Mouse (Mus musculus): Measurements from ENCODE around the gene Slc7a5. TPM values are rescaled to one million over a fixed set of nuclear protein-coding genes. Genes with fewer than 3 reads are reported as not detected.

Gene Slc7a5
- polyA plus RNA-seq, 1 experiment: 63.7 TPM

DNA sequence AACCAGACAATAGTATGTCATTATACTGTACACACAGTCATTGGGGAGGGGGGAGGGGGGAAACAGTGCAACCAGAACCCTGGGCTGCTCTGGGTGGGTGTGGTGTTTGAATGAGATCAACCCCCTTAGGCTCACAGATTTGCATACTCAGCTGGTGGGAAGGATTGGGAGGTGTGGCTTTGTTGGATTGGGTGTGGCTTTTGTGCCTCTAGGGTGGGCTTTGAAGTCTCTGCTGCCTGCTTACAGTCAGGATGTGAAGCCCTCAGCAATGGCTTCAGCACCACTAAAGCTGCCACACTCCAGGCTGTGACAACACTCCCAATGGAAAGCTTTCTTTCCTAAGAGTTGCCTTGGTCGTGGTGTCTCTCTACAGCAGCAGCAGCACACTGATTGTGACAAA is 19.9 kb downstream of the Slc7a5 start:
- no peak for DNase-seq (ENCODE audit: extremely low spot score in 1 of 2, low spot score in 1 of 2)

DNA sequence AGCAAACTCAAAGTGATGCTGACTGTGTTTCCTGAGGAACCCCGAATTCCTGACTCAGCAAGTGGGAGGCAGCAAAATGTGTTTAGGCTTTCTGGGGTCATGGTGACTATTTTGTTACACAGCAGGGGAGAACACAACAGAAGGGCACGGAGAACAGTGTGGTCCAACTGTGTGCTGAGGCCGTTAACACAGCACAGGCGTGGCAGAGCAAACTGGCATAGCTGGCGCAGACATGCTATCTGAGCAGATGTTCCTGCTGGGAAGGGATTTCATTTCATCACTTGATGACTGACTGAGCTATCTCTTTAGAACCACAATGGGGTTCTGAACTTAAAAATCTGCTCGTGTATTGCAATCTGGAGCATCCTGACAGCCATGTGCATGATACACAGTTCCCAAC is 22.1 kb downstream of the Slc7a5 start:
- no peak for DNase-seq (ENCODE audit: extremely low spot score in 1 of 2, low spot score in 1 of 2)

DNA sequence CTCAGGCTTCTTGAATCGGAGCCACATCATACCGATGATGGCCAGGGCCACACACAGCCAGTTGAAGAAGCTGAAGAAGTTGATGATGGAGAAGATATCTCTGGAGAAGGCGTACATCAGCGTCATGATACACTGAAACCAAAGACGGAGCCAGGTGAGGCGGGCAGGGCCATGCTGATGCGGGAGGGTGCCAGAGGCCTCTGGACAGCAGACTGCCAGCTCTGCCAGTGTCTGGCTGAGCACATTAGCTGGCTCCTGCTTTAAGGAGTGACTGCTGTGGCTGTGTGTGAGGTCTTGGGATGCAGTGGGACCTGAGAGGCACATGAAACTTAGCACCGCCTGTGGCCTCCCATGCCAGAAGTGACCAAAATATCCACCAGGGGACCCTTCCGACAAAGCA is 22.5 kb downstream of the Slc7a5 start:
- DNase-seq (ENCODE audit: extremely low spot score in 1 of 2, low spot score in 1 of 2): no peak

DNA sequence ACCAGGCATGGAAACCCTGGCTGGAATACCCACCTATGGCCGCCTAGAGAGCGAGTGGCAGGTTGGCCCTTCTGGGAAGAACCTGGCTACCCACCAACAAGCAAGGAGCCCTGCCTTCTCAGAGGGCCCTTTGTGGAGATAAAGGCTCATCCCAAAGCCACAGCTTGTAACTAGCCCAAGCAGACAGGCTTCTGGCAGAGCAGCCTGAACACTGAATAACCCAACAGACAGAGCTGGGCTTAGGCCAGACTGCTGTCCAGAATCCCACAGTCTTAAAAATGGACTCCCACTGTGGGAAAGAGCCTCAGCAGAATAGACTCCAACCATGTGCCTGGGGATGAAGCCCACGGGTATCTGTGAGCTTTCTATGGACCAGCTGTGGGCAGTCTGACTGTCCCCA is 23.3 kb downstream of the Slc7a5 start:
- DNase-seq (ENCODE audit: extremely low spot score in 1 of 2, low spot score in 1 of 2): no peak

DNA sequence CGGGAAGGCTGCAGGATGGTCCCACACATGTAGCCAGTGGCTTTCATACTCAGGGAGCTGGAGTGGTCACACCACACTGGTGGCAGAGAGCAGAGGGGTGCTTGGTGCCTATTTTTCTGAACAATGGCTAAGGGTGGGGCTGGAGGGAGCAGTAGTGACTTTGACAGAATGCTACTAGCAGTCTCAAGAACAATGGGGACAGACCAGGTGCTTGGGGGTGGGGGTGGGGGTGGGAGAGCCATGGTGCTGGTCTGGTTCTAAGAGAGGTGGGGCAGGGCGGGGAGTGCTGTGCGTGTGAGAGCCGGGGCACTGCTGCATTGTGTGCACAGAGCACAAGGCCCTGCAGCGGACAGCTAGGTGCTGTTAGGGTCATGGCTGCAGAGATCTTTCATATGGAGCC is 25.6 kb downstream of the Slc7a5 start:
- DNase-seq (ENCODE audit: extremely low spot score in 1 of 2, low spot score in 1 of 2): no peak

DNA sequence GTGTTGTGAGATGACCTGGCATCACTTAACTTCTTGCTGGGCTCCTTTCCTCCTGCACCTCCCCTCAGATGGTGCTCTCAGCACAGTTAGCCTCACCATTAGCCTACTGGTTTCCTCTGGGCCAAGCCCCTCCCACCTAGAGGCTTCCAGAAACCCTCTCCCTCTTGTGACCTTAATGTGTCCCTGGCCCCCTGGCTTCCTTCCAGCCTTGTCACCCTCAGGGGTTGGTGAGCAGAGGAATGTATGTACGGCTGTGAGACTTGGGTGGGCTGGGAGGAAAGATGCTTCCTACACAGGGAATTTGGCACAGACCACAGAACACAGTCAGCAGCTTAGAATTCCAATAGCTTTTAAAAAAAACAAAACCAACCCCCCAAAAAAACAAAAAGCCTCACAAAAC is 26.7 kb downstream of the Slc7a5 start:
- DNase-seq (ENCODE audit: extremely low spot score in 1 of 2, low spot score in 1 of 2): no peak

DNA sequence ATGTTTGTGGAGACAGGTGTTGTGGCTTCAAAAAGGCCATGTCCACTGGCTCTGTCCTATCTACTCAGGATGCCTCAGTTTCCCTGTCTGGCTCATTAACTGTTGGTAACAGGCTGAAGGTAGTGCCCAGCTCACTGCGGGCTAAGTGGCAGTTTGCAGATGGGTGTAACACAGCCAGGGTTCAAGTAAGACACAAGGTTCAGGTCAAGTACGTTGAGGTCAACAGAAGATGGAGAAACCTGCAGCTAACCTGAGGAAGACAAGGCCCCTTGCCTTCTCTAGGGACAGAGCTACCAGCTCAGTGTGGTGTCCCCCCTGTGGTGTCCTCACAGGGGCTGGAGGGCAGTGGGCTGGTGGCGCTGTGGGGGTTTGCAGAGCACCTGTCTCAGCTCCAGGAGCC is 27.8 kb downstream of the Slc7a5 start:
- no peak for DNase-seq (ENCODE audit: extremely low spot score in 1 of 2, low spot score in 1 of 2)

DNA sequence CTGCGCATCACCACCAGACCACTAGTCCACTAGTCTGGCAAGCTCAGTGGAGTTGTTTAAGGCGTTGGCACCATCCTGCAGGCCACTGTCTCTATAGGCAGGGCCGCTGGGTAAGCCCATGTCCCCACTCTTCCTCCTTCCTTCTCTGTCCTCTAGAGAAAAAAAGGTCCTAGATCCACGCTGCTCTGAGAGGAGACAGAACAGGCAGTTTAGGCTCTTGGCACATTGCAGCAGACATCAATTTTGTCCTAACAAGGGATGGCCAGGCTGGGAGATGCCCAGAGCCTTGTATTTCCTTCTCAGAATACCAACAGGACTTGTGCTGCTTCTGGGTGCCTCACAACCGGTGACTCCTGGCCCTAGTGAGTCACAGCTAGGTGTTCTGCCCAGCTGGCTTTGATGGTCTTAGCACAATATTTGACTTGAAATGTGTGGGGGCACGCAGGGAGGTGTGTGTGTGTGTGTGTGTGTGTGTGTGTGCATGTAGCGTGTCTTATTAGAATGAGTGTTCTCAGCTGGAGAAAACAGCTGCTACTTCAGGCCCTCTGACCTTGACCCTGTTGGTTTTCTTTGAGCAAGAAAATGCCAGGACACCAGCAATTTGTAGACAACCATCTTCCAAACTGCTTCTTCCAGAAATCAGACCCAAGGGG is 29.5 kb downstream of the Slc7a5 start:
- no peak for DNase-seq (ENCODE audit: extremely low spot score in 1 of 2, low spot score in 1 of 2)

DNA sequence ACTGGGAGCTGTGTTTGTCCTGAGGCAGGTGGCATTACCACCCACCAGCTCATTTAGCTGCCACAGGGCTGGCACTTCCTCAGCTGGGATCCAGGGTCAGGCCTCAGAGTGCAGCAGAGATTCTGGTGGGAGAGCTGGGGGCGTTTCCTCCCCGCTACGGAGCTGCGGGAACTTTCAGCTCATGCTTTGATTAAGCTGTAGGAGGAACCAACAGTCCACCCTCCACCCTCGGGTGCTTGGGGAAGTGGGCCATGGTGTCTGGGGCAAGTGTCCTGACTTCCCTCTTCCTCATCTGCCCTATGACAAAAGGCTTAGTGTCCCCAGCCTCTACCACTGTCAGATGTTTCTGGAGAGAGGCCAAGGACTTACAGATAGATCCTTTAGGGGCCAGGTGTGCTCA is 30.3 kb downstream of the Slc7a5 start:
- no peak for DNase-seq (ENCODE audit: extremely low spot score in 1 of 2, low spot score in 1 of 2)

DNA sequence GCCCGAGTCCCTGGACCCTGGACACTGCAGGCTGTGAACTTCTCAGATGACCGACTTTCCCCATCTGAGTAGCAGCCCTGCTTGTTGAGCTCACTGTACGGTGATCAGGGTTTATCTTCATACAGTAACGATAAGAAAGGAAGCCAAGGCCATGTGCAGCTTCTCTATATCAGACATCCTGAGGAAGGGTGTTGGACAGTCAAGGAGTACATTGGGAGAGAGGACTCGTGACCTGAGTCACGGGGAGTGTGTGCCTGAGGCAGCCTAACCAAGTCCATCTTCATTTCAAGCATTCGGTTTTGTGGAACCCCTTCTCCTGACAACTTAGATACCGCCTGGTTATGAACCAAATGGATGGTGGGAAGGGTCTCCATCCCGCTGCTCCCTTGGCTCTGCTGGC is 32.0 kb downstream of the Slc7a5 start:
- no peak for DNase-seq (ENCODE audit: extremely low spot score in 1 of 2, low spot score in 1 of 2)

DNA sequence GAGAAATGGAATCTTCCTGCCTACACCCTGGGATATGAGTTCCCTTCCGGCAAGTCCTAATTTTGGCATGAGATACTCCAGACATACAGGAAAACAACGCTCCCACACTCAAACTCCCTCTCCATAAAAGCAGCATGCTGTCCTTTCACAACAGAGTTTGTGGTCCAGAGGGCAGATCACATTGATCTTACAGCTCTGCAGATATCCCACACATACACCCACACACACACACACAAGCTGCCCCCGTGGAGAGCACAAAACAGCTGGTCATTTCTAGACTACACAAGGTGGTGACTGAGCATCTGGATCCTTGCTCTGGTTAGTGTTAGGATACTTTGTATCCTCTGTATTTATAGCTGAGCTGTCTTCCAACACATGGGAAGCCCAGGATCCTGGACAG is 32.4 kb downstream of the Slc7a5 start:
- peak in 1 of 2 experiments; percentile 45 for DNase-seq (ENCODE audit: extremely low spot score in 1 of 2, low spot score in 1 of 2)

DNA sequence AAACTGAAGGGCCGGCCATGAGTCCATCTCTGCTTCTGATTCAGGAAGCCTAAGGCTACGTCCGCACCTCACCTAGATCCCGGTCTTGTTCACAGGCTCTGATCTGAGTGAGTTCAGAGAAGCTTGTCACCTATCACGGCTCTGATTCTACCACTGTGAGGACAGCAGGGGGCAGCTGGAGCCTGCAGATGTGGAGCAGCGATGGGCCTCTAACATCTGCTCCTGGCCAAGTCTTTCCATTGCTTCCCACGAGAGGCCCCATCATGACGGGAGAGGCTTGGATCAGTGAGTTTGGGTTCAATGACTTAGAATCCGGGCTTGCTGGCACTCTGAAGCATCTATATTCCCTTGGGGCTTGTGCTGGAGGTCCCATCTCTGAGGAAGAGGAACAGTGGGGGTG is 33.5 kb downstream of the Slc7a5 start:
- DNase-seq (ENCODE audit: extremely low spot score in 1 of 2, low spot score in 1 of 2): peak in 1 of 2 experiments; percentile 55

DNA sequence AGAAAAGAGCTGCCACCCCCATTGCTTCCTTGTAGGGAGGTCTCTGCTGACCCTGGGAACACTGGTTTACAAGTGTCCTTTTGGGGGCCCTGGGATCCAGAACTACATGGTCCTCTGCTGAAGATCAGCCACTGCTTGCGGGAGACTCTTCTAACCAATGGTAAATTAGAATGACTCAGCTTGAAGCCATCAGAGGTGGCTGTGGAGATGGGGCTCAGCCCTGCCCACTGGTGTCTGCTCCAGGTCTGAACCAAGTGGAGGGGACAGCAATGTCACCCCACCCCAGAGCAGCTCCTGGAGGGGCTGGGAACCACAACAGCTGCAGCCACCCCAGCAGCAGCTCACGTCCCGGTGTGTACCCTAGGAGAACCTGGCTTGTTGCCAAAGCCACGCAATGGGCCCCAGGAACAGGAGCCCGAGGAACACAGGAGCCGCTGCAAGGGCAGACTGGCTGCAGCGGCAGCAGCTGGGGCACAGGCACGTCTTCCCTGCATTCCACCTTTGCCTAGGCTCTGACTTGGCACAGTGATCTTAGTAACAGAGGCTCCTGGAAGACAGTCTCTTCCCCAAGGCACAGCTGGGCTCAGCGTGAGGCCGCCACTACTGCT is 35.6 kb downstream of the Slc7a5 start:
- DNase-seq (ENCODE audit: extremely low spot score in 1 of 2, low spot score in 1 of 2): no peak

DNA sequence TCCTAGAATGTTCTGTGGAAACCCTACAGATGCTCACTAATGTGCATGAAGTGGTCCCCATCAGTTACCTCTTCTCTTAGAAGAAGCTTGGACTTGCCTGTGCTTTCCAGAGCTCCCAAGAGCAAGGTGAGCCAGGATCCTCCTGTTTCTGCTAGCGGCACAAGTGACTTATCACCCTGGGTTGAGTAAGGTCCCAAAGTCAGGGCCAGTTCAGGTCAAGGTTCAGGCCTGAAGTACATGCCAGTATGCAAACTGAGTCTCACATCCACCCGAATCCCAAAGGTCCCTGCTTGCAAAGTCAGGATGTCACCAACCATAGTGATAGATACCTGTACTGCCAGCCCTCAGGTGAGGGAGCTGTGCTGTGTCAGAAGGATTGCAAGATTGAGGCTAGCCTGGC is 37.3 kb downstream of the Slc7a5 start:
- no peak for DNase-seq (ENCODE audit: extremely low spot score in 1 of 2, low spot score in 1 of 2)

DNA sequence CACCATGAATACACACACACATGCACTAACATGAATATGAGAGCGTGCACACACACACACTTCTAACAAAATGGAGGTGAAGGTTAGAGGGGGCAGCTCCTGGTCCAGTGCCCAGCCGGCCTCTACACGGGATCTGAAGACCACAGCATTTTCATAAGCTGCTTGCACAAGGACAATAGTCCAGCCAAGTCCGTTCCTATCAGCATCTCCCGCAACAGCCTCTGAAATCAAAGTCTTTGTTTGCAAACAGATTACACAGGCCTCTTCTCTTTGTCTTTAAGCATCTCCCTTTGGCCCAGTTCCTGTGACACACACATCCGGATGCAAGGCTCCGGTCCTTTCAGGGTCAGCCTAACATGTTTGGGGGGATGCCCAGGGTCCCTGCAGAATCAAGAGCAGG is 38.6 kb downstream of the Slc7a5 start:
- no peak for DNase-seq (ENCODE audit: extremely low spot score in 1 of 2, low spot score in 1 of 2)

DNA sequence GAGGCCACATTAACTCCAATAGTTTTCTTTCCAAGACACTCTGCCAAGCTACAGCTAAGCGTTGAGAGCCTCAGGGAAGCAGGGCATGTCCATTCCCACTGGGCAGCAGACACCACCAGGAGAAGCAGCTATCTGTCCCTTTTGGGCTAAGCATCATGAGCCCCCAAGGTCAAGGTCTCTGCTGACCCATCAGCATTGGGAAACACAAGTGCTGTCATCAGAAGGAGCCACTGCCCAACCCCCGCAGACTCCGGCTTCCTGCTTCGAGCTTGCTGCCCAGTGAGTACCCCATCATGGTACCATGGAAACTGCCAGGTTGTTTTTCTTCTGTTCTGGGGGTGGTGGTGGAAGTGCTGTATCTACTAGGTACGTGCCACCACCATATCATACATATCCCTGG is 39.3 kb downstream of the Slc7a5 start:
- no peak for DNase-seq (ENCODE audit: extremely low spot score in 1 of 2, low spot score in 1 of 2)

DNA sequence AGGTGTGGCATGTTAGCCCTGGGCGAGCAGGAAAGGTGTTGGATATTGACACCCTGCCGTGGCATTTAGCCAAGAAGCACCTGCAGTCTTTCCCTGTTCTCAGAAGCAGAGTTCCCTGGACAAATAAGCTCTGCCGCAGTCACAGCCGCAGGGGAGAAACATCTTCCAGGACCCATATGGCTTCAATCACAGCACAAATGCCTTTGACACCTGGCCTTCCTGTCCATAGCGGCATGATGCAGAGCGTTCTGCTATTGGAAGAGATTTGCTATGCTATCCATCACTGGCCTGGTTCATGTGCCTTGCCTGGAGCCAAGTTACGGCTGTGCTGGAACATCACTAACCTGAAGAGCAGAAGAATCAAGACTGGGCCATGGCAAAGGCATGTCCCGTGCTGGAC is 42.1 kb downstream of the Slc7a5 start:
- no peak for DNase-seq (ENCODE audit: extremely low spot score in 1 of 2, low spot score in 1 of 2)

DNA sequence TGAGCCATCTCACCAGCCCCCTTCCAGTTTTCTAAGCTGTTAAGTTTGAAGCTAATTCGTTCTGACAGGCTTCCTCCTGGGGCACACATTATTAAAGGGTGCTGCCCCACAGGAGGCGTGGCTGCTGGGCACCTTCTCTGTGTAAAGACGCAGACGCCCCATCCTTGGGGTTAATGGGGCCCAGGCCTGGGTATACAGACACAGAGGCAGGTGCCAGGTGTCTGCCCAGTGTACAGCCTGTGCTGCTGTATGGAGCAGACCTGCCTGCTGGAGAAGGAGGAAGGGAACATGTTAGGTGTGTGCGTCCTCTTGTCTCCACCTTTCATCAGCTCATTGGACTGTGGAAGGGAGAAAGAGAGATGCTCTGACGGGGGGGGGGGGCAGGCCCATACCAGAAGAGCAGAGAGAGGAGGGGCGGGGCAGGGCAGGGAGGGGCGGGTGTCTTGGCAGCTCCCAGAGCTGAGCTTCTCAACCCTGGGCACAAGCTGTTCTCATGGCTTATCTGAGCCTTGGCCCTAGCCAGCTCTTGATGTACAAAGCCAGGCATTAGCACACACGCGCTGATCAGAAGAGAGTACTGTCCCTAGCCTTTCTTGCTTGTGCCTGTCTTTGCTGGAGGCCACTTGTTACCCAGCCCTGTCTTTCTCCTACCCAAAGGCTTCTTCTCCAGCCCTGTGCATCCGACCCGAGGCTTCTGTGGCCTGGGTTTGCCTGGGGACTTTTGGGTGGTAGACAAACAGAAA is 45.5 kb downstream of the Slc7a5 start:
- no peak for DNase-seq (ENCODE audit: extremely low spot score in 1 of 2, low spot score in 1 of 2)

DNA sequence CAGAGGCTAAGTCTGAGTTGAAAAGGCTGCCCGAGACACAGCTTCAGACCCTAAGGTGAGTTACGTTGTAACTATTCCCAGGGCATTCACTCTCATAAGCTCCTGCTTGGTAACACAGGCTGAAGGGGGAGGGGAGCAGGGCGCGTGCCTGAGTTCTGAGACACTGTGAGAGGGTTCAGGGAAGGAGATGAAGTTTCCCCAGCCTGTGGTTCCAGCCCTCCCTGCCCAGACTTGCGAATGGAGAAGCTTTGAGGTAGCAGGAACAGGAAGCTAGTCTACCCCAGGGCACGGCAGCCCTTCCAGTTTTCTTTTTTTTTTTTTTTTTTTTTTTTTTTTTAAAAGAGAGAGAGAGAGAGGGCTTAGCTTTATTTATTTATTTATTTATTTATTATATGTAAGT is 46.2 kb downstream of the Slc7a5 start:
- no peak for DNase-seq (ENCODE audit: extremely low spot score in 1 of 2, low spot score in 1 of 2)

DNA sequence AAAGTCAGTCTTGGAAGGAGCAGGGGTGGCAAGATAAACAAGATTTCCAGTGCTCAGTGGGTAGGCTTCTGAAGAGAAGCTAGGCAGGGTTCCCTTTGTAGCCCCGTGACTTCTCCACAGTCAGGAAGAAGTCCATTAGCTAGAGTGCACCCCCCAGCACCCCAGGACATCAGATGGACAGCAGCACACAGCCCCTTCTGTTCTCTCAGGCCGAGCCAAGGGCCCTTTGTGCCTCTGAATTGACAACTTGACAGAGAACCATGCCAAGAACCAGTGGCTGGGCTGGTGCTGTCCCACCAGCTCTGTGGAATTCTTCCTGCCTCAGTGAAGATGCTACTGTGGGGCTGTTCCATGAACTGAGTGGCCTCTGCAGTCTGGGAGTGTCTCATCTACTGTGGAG is 49.7 kb downstream of the Slc7a5 start:
- no peak for DNase-seq (ENCODE audit: extremely low spot score in 1 of 2, low spot score in 1 of 2)

DNA sequence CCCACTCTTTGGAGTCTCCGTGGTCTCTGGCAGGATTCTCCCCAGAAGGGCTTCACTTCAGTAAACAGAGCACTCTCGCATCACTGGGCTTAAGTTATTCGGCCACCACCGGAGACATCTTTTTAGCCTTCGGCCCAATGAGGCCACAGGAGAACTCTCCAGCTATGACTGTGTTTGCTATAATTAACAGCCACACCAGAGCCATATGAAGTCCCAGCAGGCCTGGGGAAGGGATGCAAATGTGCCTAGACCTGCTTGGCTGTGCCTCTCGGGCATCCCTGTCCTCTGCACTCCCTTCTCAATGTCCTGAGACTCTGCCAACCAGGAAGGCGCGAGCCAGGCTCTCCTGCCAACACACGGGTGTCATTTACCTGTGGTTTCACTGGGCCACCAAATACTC is 50.2 kb downstream of the Slc7a5 start:
- no peak for DNase-seq (ENCODE audit: extremely low spot score in 1 of 2, low spot score in 1 of 2)

DNA sequence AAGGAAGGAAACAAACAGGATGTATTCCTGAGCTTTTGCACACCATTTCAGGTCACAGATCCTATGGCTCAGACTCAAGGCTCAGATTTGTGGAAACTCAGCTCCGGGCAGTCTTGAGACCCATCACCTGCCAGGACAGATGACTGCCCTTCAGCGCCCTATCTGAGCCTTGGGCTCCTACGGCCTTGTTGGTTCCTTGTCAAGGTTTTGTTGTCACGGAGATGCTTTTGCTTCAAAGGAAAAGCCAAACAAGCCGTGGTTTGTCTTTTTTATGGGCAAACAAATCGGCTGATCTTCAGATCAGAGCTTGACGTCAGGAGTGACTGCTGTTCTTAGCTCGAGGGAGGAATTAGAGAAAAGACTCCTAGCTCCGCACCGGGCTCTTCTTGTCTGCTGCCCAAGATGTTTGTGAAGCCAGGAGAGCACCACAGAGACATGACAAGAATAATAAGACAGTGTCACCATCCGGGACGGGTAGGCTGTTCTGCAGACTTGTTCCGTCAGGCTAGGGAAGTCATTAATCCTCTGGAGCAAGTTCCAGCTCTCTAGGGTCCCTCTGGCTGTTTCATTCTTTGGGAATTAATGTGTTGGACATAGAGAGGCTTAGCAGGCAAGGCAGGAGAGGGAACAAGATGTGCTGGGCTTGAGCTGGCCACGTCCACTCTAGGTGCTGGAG is 51.3 kb downstream of the Slc7a5 start:
- no peak for DNase-seq (ENCODE audit: extremely low spot score in 1 of 2, low spot score in 1 of 2)
